Mouse (Mus musculus): ENCODE results near the gene 4632433K11Rik. TPM values are rescaled to one million over a fixed set of nuclear protein-coding genes. Genes with fewer than 3 reads are reported as not detected.

4632433K11Rik gene
- polyA plus RNA-seq, 1 experiment = not detected

DNA sequence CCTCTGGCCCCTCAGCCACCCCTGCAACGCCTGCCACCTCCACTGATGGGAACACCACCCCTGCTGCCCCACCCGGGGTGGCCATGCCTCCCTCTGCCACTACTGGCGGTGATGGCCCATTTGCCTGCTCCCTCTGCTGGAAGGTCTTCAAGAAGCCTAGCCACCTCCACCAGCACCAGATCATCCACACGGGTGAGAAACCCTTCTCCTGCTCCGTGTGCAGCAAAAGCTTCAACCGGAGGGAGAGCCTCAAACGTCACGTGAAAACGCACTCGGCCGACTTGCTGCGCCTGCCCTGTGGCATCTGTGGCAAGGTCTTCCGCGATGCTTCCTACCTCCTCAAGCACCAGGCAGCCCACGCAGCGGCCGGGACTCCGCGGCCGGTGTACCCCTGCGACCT, 4.0 kb upstream of the 4632433K11Rik start:
- H3K27ac ChIP-seq (ENCODE audit: control insufficient read depth, insufficient read depth, low read depth, low read length, poor library complexity) = no peak overlapping the region
- no peak overlapping the region for H3K4me3 ChIP-seq (replicated peaks; ENCODE audit: control insufficient read depth, low read depth, low read length)
- no peaks in the 10 kb centered on the region for H3K4me1 ChIP-seq (ENCODE audit: control insufficient read depth, insufficient read depth, low read length)
- TF ChIP-seq POLR2A (IDR thresholded peaks at IDR 0.05; ENCODE audit: borderline replicate concordance, control insufficient read depth, low read depth, low read length) = no peak
- TF ChIP-seq CTCF (IDR thresholded peaks at IDR 0.05; ENCODE audit: control insufficient read depth, insufficient read depth, low read length) = no peak
- 94% methylated on average over 21 of the region's 21 CpGs for whole genome bisulfite sequencing

DNA sequence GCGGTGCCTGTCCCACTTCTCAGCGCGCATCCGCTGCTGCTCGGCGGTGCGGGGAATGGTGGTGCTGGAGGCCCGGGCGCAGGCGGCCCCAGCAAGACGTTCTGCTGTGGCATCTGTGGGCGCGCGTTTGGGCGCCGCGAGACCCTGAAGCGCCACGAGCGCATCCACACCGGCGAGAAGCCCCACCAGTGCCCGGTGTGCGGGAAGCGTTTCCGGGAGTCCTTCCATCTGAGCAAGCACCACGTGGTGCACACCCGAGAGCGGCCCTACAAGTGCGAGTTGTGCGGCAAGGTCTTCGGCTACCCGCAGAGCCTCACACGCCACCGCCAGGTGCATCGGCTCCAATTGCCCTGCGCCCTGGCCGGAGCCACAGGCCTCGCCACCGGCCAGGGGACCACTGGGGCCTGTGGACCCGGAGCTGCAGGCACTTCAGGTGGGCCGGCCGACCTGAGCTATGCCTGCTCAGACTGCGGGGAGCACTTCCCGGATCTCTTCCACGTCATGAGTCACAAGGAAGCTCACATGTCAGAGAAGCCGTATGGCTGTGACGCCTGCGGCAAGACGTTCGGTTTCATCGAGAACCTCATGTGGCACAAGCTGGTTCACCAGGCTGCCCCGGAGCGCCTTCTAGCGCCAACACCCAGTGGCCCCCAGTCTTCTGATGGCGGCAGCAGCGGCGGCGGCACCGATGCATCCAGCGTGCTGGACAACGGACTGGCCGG, 3.2 kb upstream of the 4632433K11Rik start:
- H3K4me3 ChIP-seq (replicated peaks; ENCODE audit: control insufficient read depth, low read depth, low read length) = no peak overlapping the region
- TF ChIP-seq POLR2A (IDR thresholded peaks at IDR 0.05; ENCODE audit: borderline replicate concordance, control insufficient read depth, low read depth, low read length) = no peak
- no peak for TF ChIP-seq CTCF (IDR thresholded peaks at IDR 0.05; ENCODE audit: control insufficient read depth, insufficient read depth, low read length)

DNA sequence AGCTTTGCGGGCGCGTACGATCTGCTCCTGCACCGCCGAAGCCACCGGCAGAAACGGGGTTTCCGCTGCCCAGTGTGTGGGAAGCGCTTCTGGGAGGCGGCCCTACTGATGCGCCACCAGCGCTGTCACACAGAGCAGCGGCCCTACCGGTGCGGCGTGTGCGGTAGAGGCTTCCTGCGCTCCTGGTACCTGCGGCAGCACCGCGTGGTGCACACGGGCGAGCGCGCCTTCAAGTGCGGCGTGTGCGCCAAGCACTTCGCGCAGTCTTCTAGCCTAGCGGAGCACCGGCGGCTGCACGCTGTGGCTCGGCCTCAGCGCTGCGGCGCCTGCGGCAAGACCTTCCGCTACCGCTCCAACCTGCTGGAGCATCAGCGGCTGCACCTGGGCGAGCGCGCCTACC, 2.4 kb upstream of the 4632433K11Rik start:
- Histone ChIP-seq H3K27ac (ENCODE audit: control insufficient read depth, insufficient read depth, low read depth, low read length, poor library complexity) (no peak overlapping the region), H3K4me1 (ENCODE audit: control insufficient read depth, insufficient read depth, low read length) (no peaks in the 10 kb centered on the region; the same call in 1 of the 2 replicates), H3K4me3 (replicated peaks; ENCODE audit: control insufficient read depth, low read depth, low read length) (no peak overlapping the region)
- 96% methylated on average over 46 of the region's 46 CpGs for WGBS
- TF ChIP-seq POLR2A (IDR thresholded peaks at IDR 0.05; ENCODE audit: borderline replicate concordance, control insufficient read depth, low read depth, low read length) (no peak), CTCF (IDR thresholded peaks at IDR 0.05; ENCODE audit: control insufficient read depth, insufficient read depth, low read length) (no peak)

More for the DNA sequence above, 3.2 kb upstream of the 4632433K11Rik start:
- Histone ChIP-seq H3K4me1 (ENCODE audit: control insufficient read depth, insufficient read depth, low read length) (no peaks in the 10 kb centered on the region), H3K27ac (ENCODE audit: control insufficient read depth, insufficient read depth, low read depth, low read length, poor library complexity) (no peak overlapping the region)
- 95% methylated on average over 63 of the region's 63 CpGs for WGBS

DNA sequence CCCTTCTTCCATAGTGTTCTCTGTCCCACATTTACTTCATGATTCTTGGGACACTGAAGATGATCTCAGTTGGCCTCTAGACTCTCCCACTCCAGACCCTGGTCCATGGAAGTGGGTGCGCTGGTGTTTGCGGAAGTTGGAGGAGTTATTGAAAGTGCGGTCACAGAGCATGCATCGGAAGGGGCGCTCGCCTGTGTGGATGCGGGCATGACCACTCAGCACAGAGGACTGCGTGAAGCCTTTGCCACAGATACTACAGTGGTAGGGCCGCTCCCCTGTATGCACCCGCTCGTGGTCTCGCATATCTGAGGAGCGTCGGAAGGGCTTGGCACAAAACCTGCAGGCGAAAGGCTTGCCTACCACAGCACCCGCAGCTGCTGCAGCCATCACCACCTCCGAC, 1.7 kb downstream of the 4632433K11Rik start:
- Histone ChIP-seq H3K4me1 (ENCODE audit: control insufficient read depth, insufficient read depth, low read length) (peaks cover 2% of the 10 kb centered on the region), H3K27ac (ENCODE audit: control insufficient read depth, insufficient read depth, low read depth, low read length, poor library complexity) (no peak overlapping the region), H3K4me3 (replicated peaks; ENCODE audit: control insufficient read depth, low read depth, low read length) (no peak overlapping the region)
- 91% methylated on average over 17 of the region's 17 CpGs for WGBS
- TF ChIP-seq CTCF (IDR thresholded peaks at IDR 0.05; ENCODE audit: control insufficient read depth, insufficient read depth, low read length) = no peak
- no peak for TF ChIP-seq POLR2A (IDR thresholded peaks at IDR 0.05; ENCODE audit: borderline replicate concordance, control insufficient read depth, low read depth, low read length)

DNA sequence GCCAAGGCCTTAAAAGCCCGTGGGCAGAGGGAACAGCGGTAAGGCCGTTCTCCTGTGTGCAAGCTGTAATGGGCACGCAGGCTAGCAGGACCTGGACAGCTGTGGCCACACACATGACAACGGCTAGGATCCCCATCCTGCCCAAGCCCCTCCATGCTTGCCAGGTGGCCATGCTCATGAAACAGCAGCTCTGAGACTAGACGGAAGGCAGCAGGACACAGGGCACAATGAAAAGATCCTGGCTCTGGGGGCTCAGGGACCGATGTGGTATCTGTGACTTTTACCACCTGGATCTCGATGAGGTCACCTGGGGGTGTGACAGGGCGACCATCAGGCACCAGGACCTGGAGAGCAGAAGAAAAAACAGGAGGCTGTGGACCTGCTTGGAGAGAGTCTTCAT, 2.2 kb downstream of the 4632433K11Rik start:
- H3K4me3 ChIP-seq (replicated peaks; ENCODE audit: control insufficient read depth, low read depth, low read length) = no peak overlapping the region
- TF ChIP-seq CTCF (IDR thresholded peaks at IDR 0.05; ENCODE audit: control insufficient read depth, insufficient read depth, low read length) (no peak), POLR2A (IDR thresholded peaks at IDR 0.05; ENCODE audit: borderline replicate concordance, control insufficient read depth, low read depth, low read length) (no peak)
- H3K27ac ChIP-seq (ENCODE audit: control insufficient read depth, insufficient read depth, low read depth, low read length, poor library complexity) = no peak overlapping the region
- WGBS = 88% methylated on average over 9 of the region's 9 CpGs
- H3K4me1 ChIP-seq (ENCODE audit: control insufficient read depth, insufficient read depth, low read length) = peaks cover 2% of the 10 kb centered on the region

DNA sequence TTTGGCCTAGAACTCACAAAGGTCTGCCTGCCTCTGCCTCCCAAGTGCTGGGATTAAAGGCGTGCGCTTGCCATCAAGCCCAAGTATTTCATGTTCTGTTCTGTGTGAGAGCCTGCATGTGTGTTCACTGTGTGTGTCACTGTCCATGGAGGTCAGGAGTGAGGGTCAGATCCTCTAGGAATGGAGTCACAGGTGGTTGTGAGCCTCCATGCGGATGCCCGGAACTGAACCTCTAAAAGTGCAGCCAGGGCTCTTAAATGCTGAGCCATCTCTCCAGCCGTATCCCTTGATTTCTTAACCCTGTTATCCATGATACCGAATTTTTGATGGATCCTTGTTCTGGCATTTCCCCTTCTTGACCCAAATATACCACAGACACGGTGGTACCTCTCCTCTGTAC, 3.1 kb downstream of the 4632433K11Rik start:
- WGBS = 91% methylated on average over 7 of the region's 7 CpGs
- TF ChIP-seq CTCF (IDR thresholded peaks at IDR 0.05; ENCODE audit: control insufficient read depth, insufficient read depth, low read length) (no peak), POLR2A (IDR thresholded peaks at IDR 0.05; ENCODE audit: borderline replicate concordance, control insufficient read depth, low read depth, low read length) (no peak)
- H3K4me3 ChIP-seq (replicated peaks; ENCODE audit: control insufficient read depth, low read depth, low read length) = no peak overlapping the region
- H3K4me1 ChIP-seq (ENCODE audit: control insufficient read depth, insufficient read depth, low read length) = peaks cover 2% of the 10 kb centered on the region
- H3K27ac ChIP-seq (ENCODE audit: control insufficient read depth, insufficient read depth, low read depth, low read length, poor library complexity) = no peak overlapping the region

DNA sequence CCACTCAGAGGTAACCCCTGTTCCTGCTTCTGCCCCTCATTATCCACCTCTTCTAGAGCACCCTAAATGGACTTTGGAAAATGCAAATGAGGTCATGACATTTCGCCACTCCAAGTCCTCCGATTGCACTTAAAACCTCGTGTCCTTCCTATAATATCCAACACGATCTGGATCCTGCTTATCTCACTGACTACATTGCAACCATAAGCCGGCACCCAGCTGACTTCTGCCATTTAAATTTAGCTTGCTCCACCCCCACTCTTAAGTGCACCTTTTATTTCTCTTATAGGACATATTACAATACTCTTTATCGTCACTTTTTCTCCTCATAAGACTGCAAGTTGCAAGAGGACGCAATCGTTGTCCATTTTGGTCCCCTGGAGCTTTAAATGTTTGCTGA, 3.5 kb downstream of the 4632433K11Rik start:
- TF ChIP-seq POLR2A (IDR thresholded peaks at IDR 0.05; ENCODE audit: borderline replicate concordance, control insufficient read depth, low read depth, low read length) (no peak), CTCF (IDR thresholded peaks at IDR 0.05; ENCODE audit: control insufficient read depth, insufficient read depth, low read length) (no peak)
- H3K4me3 ChIP-seq (replicated peaks; ENCODE audit: control insufficient read depth, low read depth, low read length) = no peak overlapping the region
- no peak overlapping the region for H3K27ac ChIP-seq (ENCODE audit: control insufficient read depth, insufficient read depth, low read depth, low read length, poor library complexity)
- WGBS = 70% methylated on average over 8 of the region's 8 CpGs
- H3K4me1 ChIP-seq (ENCODE audit: control insufficient read depth, insufficient read depth, low read length) = peaks cover 2% of the 10 kb centered on the region

DNA sequence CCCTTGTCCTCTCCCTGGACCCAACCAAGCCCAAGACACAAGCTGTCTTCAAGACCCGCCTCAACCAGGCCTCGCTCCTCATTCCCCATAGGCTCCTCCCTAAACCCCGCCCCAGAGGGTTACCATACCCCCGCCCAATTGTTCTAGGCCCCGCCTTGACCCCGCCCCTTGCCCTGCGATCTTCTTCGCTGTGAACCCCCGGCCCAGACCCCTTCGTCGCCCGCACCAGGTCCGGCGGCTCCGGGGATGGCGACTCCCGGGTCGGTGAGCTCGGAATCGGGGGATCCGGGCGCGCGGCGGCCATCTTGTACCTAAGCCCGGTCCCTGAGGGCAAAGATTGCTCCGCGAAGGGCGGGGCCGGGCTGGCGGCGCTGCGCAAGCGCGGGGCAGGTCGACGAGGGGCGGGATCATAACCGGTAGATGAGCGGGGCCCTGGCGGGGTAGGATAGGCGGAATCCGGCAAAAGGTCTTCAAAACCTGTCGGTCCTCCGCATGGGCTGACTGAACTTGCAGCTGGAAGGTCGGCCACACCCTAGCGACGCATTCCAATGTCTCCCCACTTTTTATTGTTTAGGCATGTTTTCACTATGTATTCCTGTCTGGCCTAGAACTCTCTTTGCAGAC, 4.3 kb downstream of the 4632433K11Rik start, which contains the start of gene Zfp784:
Gene Zfp784 (minus strand): TSS at position 338 of the 624 bp plus-strand sequence.
- Histone ChIP-seq H3K4me1 (ENCODE audit: control insufficient read depth, insufficient read depth, low read length) (peaks cover 2% of the 10 kb centered on the region), H3K4me3 (replicated peaks; ENCODE audit: control insufficient read depth, low read depth, low read length) (peak within 1 kb of the TSS; percentile 91), H3K27ac (ENCODE audit: control insufficient read depth, insufficient read depth, low read depth, low read length, poor library complexity) (peak within 1 kb of the TSS; percentile 92)
- under 1% methylated on average over 48 of the region's 48 CpGs for WGBS
- peak; percentile 41; the same call in 1 of the 2 replicates for TF ChIP-seq POLR2A (IDR thresholded peaks at IDR 0.05; ENCODE audit: borderline replicate concordance, control insufficient read depth, low read depth, low read length)
- no peak for TF ChIP-seq CTCF (IDR thresholded peaks at IDR 0.05; ENCODE audit: control insufficient read depth, insufficient read depth, low read length)

Data from bone marrow, adult 2 months (tissue).